Mouse (Mus musculus): ENCODE measurements at regions not wholly inside any gene's neighbourhood (a gene's known extent, or its start where the extent isn't known, plus 50 kb on each side); places are given as distances from the start of the nearest gene placed in this dataset.

- DNase-seq, result no peak
Measured at GRCm38 (mm10) chr10:125164671-125165070, 224.6 kb downstream of the Slc16a7 start.

DNA sequence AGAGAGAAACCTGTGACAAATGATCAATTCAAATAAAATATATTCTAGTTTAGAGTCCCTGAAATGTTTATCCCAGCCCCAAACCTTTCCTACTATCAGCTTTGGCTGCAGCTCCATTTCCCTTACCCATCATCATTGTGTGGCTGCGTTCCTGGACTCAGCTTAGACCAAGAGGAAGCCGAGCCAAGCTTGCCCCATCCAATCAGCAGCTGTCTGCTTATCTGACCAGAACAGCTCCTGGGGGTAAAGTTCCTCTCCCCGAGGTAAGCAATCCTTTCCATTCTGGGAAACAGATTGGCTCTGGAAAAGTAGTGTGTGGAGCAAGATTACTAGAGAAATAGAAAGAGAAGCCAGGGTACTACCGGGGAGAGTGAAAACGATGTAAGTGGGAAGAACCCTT lies 228.2 kb downstream of the Slc16a7 start:
- peak; percentile 4 for DNase-seq

GRCm38 (mm10) chr10:125148753-125149152 lies 240.5 kb downstream of the Slc16a7 start:
- DNase-seq, result no peak

DNA sequence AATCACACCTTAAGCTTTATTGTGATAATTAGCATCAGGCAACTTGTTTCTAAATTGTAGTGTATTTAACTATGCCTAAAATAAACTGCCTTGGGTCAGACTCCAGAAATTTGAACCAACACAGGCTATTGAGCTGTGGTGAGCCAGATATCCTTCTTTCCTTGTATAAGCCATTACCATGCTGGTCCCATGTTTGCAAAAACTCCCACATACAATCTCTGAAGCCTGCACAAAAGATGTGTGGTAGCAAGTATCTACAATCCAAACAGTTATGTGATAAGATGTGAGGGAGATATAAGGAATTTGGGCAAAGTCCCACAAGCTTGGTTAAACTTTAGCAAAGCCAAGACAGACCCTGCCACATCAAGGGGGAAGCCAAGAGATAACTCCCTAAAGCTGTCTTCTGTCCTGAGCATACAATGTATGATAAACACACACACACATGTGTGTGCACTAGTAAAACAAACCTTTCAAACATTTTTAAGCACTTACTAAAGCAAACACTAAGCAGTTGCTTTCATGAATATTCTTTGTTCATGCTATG lies 242.0 kb downstream of the Slc16a7 start:
- no peak for DNase-seq

DNA sequence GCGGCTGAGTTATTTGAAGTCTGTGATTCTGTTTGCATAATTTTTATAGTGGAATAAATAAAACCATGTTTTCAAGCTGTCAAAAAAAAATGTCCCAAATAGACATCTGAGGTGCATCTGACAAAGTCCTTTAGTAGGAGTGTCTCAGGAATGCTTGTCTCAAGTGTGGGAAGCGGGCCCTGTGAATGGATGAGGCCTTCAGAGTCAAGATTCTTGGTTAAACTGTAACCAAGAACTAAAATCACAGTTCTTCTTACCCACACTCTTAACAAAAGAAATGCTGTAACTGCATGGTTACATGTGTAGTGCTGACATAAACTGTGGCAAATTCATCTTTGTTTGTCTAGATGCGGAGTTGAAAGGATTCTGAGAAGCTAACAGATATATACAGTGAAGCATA lies 242.9 kb downstream of the Slc16a7 start:
- no peak for DNase-seq

GRCm38 (mm10) chr10:125145809-125146208 lies 243.5 kb downstream of the Slc16a7 start:
- DNase-seq, result no peak

- DNase-seq, result no peak
Measured at GRCm38 (mm10) chr10:125121762-125122161, 267.5 kb downstream of the Slc16a7 start.

GRCm38 (mm10) chr10:125114318-125114717 lies 274.9 kb downstream of the Slc16a7 start:
- DNase-seq, result peak; percentile 5

GRCm38 (mm10) chr10:125108986-125109385 lies 280.3 kb downstream of the Slc16a7 start:
- peak; percentile 18 for DNase-seq

DNA sequence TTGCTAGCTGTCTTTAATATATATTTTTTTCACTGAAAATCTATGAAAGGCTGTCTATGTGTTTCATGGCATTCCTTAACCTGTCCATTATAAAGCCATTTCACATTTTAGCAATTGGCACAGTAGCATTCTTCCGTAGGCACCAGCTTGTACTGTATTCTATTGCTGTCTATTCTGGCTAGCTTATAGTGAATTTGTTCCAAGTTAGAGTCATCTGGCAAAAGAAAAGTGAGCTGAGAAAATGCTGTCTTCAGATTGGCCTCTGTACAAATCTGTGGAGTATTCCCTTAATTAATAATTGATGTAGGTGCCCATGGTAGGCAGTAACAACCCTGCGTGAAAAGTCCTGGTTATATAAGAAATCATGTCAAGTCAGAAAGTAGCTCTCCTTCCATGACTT lies 304.3 kb downstream of the Slc16a7 start:
- no peak for DNase-seq

DNA sequence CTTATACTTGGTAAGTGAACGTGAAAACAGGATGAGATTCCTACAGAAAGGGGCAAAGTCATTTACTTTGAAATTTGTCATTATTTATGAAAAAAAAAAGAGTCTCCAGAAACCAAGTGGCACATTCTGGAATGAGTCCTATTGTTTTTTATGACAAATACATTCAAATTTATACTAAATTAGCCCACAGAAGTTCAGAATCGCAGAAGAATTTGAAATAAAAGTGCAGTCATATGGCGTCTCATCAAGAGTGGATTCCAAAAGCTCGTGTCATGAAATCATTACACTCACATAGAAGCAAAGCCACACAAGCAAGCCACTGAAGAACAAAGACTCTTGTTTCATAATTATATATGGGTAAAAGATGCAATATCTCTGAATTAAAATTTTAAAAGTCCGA lies 316.9 kb downstream of the Slc16a7 start:
- no peak for DNase-seq

GRCm38 (mm10) chr10:125070246-125070645 lies 319.0 kb downstream of the Slc16a7 start:
- DNase-seq, result no peak

- no peak for DNase-seq
Measured at GRCm38 (mm10) chr10:125039290-125039689, 350.0 kb downstream of the Slc16a7 start.

DNA sequence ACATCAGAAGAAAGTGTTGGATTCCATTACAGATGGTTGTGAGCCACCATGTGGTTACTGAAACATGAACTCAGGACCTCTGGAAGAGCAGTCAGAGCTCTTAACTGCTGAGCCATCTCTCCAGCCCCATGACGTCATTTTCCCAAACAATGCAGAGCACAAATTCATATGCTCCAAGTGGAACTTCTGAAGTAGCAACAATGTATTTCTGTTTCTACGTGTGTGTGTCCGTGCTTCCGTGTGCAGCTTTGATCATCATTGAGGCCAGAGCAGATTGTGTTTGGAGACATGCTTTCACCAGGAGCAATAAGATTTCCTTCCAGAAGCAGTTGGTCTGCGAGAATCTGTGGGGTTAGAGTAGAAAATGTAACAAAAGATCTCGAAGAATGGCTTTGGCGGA lies 353.6 kb downstream of the Slc16a7 start:
- DNase-seq, result no peak

- DNase-seq, result no peak
Measured at GRCm38 (mm10) chr10:125028347-125028746, 360.9 kb downstream of the Slc16a7 start.

DNA sequence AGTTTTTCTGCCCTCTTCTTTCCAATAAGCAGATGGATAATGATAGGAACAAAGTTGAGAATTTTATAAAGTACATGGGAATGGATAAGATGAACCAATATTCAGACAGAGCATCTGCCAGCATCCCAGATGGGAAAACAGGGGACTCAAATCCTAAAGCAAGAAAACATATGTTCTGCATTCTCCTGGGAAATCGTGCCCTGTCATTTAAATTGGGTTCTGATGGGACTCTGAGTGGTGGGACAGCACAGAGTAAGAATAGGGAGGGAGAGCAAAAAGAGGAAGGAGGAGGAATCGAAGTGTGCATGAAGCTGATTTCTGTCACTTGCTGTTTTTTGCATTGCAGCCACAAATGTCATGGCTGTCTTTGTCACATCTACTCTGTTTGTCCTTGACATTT lies 362.4 kb downstream of the Slc16a7 start:
- peak; percentile 4 for DNase-seq
